Mouse (Mus musculus): ENCODE measurements around the gene Sept9. TPM values are rescaled to one million over a fixed set of nuclear protein-coding genes. Genes with fewer than 3 reads are reported as not detected.
A peak's percentile ranks its signal among the peaks of the same experiment; 100 is the strongest.
"Not testable (repeated sequence)": the region's sequence is repeated elsewhere in the genome, so short reads cannot be mapped to it uniquely, and the experiment has no call there.

Sept9 gene
- polyA plus RNA-seq, 1 experiment from 2014 or later, result 52.5 TPM

- ATAC-seq (no peak), DNase-seq (ENCODE audit: low spot score) (no peak)
- Histone ChIP-seq H3K27ac (ENCODE audit: low read length) (no peak overlapping the region), H3K9ac (replicated peaks; ENCODE audit: low read depth) (no peak overlapping the region), H3K4me1 (ENCODE audit: insufficient read depth, low read depth, low read length) (peaks cover 22% of the 10 kb centered on the region; the same call in 1 of the 2 replicates), H3K4me2 (replicated peaks; ENCODE audit: low read depth, low read length) (no peak overlapping the region), H3K9me3 (ENCODE audit: low read length) (no peaks in the 10 kb centered on the region), H3K36me3 (ENCODE audit: insufficient read depth, low read length) (no peaks in the 10 kb centered on the region), H3K27me3 (replicated peaks; ENCODE audit: insufficient read depth, low read length) (no peaks in the 10 kb centered on the region), H3K4me3 (ENCODE audit: low read depth, low read length) (no peak overlapping the region)
- WGBS, result 63% methylated on average over 7 of the region's 7 CpGs
- TF ChIP-seq EP300 (IDR thresholded peaks at IDR 0.05), result no peak
- no peak for TF ChIP-seq CTCF (IDR thresholded peaks at IDR 0.05)
These were observed 141.8 kb downstream of the Sept9 start for GRCm38 (mm10) chr11:117341218-117341617.

GRCm38 (mm10) chr11:117342076-117342475 is 142.6 kb downstream of the Sept9 start:
- ATAC-seq (no peak), DNase-seq (ENCODE audit: low spot score) (no peak)
- Histone ChIP-seq H3K9ac (replicated peaks; ENCODE audit: low read depth) (no peak overlapping the region), H3K4me1 (ENCODE audit: insufficient read depth, low read depth, low read length) (peaks cover 22% of the 10 kb centered on the region; the same call in 1 of the 2 replicates), H3K27me3 (replicated peaks; ENCODE audit: insufficient read depth, low read length) (no peaks in the 10 kb centered on the region), H3K4me3 (ENCODE audit: low read depth, low read length) (no peak overlapping the region), H3K9me3 (ENCODE audit: low read length) (no peaks in the 10 kb centered on the region), H3K27ac (ENCODE audit: low read length) (no peak overlapping the region), H3K36me3 (ENCODE audit: insufficient read depth, low read length) (no peaks in the 10 kb centered on the region), H3K4me2 (replicated peaks; ENCODE audit: low read depth, low read length) (no peak overlapping the region)
- TF ChIP-seq EP300 (IDR thresholded peaks at IDR 0.05) (no peak), CTCF (IDR thresholded peaks at IDR 0.05) (no peak)
- WGBS, result 92% methylated on average over 7 of the region's 7 CpGs

GRCm38 (mm10) chr11:117342490-117342889 is 143.0 kb downstream of the Sept9 start:
- H3K36me3 ChIP-seq (ENCODE audit: insufficient read depth, low read length); H3K4me2 ChIP-seq (replicated peaks; ENCODE audit: low read depth, low read length); ATAC-seq; H3K4me3 ChIP-seq (ENCODE audit: low read depth, low read length); H3K27ac ChIP-seq (ENCODE audit: low read length); H3K9ac ChIP-seq (replicated peaks; ENCODE audit: low read depth); H3K27me3 ChIP-seq (replicated peaks; ENCODE audit: insufficient read depth, low read length); H3K9me3 ChIP-seq (ENCODE audit: low read length); DNase-seq (ENCODE audit: low spot score): not testable (repeated sequence)
- 91% methylated on average over 6 of the region's 6 CpGs for WGBS
- peaks cover 22% of the 10 kb centered on the region; the same call in 1 of the 2 replicates for H3K4me1 ChIP-seq (ENCODE audit: insufficient read depth, low read depth, low read length)

GRCm38 (mm10) chr11:117343800-117344199 is 144.3 kb downstream of the Sept9 start:
- Histone ChIP-seq H3K27ac (ENCODE audit: low read length) (no peak overlapping the region), H3K4me1 (ENCODE audit: insufficient read depth, low read depth, low read length) (peaks cover 19% of the 10 kb centered on the region; the same call in 1 of the 2 replicates), H3K9me3 (ENCODE audit: low read length) (no peaks in the 10 kb centered on the region), H3K27me3 (replicated peaks; ENCODE audit: insufficient read depth, low read length) (no peaks in the 10 kb centered on the region), H3K4me3 (ENCODE audit: low read depth, low read length) (no peak overlapping the region), H3K9ac (replicated peaks; ENCODE audit: low read depth) (no peak overlapping the region), H3K4me2 (replicated peaks; ENCODE audit: low read depth, low read length) (no peak overlapping the region), H3K36me3 (ENCODE audit: insufficient read depth, low read length) (no peaks in the 10 kb centered on the region)
- TF ChIP-seq CTCF (IDR thresholded peaks at IDR 0.05) (no peak), EP300 (IDR thresholded peaks at IDR 0.05) (no peak)
- 87% methylated on average over 5 of the region's 5 CpGs for WGBS
- no peak for DNase-seq (ENCODE audit: low spot score)
- no peak for ATAC-seq

- Histone ChIP-seq H3K27me3 (replicated peaks; ENCODE audit: insufficient read depth, low read length) (no peaks in the 10 kb centered on the region), H3K4me2 (replicated peaks; ENCODE audit: low read depth, low read length) (no peak overlapping the region), H3K4me3 (ENCODE audit: low read depth, low read length) (no peak overlapping the region), H3K36me3 (ENCODE audit: insufficient read depth, low read length) (no peaks in the 10 kb centered on the region), H3K9ac (replicated peaks; ENCODE audit: low read depth) (no peak overlapping the region; the same call in 1 of the 2 replicates), H3K27ac (ENCODE audit: low read length) (no peak overlapping the region), H3K9me3 (ENCODE audit: low read length) (no peaks in the 10 kb centered on the region), H3K4me1 (ENCODE audit: insufficient read depth, low read depth, low read length) (peaks cover 23% of the 10 kb centered on the region; the same call in 1 of the 2 replicates)
- TF ChIP-seq CTCF (IDR thresholded peaks at IDR 0.05), result no peak
- TF ChIP-seq EP300 (IDR thresholded peaks at IDR 0.05), result no peak
- DNase-seq (ENCODE audit: low spot score), result peak; percentile 31
- peak; percentile 21 for ATAC-seq
- WGBS, result 37% methylated on average over 11 of the region's 11 CpGs
These were observed 145.0 kb downstream of the Sept9 start for GRCm38 (mm10) chr11:117344339-117345021.

GRCm38 (mm10) chr11:117345022-117345765 is 145.7 kb downstream of the Sept9 start:
- peak; percentile 24 for DNase-seq (ENCODE audit: low spot score)
- no peak overlapping the region; the same call in 1 of the 2 replicates for H3K9ac ChIP-seq (replicated peaks; ENCODE audit: low read depth)
- WGBS, result 20% methylated on average over 12 of the region's 12 CpGs

More at GRCm38 (mm10) chr11:117345022-117345765, 145.7 kb downstream of the Sept9 start:
- no peaks in the 10 kb centered on the region for H3K36me3 ChIP-seq (ENCODE audit: insufficient read depth, low read length)
- peak overlapping the region; percentile 21; the same call in 1 of the 2 replicates for H3K27ac ChIP-seq (ENCODE audit: low read length)
- ATAC-seq, result peak; percentile 20
- peaks cover 28% of the 10 kb centered on the region for H3K4me1 ChIP-seq (ENCODE audit: insufficient read depth, low read depth, low read length)
- H3K9me3 ChIP-seq (ENCODE audit: low read length), result no peaks in the 10 kb centered on the region
- H3K27me3 ChIP-seq (replicated peaks; ENCODE audit: insufficient read depth, low read length), result no peaks in the 10 kb centered on the region
- H3K4me2 ChIP-seq (replicated peaks; ENCODE audit: low read depth, low read length), result no peak overlapping the region
- TF ChIP-seq CTCF (IDR thresholded peaks at IDR 0.05) (no peak), EP300 (IDR thresholded peaks at IDR 0.05) (no peak)
- no peak overlapping the region for H3K4me3 ChIP-seq (ENCODE audit: low read depth, low read length)
